Mouse (Mus musculus): ENCODE data around the gene Gm38392. TPM values are rescaled to one million over a fixed set of nuclear protein-coding genes. Genes with fewer than 3 reads are reported as not detected.

Gene Gm38392
- polyA plus RNA-seq, 1 experiment from 2014 or later, result 0.33 TPM

DNA sequence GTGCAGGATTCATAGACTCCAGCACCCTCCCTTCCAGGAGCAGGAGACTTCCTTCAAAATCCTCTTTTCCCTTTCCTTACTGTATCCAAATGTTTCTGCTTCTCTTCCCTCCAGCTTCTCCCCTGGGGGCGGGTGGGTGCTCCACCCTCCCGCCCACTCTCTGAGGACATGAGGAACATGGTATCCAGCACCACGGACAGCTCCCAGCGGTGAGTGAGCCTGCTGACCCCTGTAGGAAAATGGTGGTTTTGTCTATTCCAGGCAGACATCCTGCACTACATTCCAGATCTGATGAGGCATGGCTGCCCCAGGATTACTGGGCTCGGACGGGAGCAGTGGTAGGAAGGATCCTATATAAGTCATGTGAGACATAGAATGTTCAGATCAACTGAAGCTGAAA, 66.2 kb downstream of the Gm38392 start:
- Histone ChIP-seq H3K9ac (peak overlapping the region; percentile 98), H3K27me3 (peaks cover 34% of the 10 kb centered on the region), H3K36me3 (peaks cover 59% of the 10 kb centered on the region), H3K4me3 (peak overlapping the region; percentile 82; the same call in 1 of the 2 replicates), H3K27ac (replicated peaks) (peak overlapping the region; percentile 98), H3K4me1 (replicated peaks) (peaks cover 94% of the 10 kb centered on the region), H3K4me2 (peak overlapping the region; percentile 88), H3K9me3 (no peaks in the 10 kb centered on the region)
- WGBS, result 2% methylated on average over 6 of the region's 6 CpGs
- ATAC-seq (ENCODE audit: low read depth), result no peak

GRCm38 (mm10) chr3:88219940-88220339, 67.1 kb downstream of the Gm38392 start:
- peak overlapping the region; percentile 88 for H3K4me2 ChIP-seq
- peak overlapping the region; percentile 98 for H3K9ac ChIP-seq
- peaks cover 58% of the 10 kb centered on the region for H3K36me3 ChIP-seq
- H3K27me3 ChIP-seq, result peaks cover 34% of the 10 kb centered on the region
- peak overlapping the region; percentile 98 for H3K27ac ChIP-seq (replicated peaks)
- peak overlapping the region; percentile 82 for H3K4me3 ChIP-seq
- no peak for ATAC-seq (ENCODE audit: low read depth)
- 8% methylated on average over 9 of the region's 9 CpGs for WGBS
- H3K4me1 ChIP-seq (replicated peaks), result peaks cover 94% of the 10 kb centered on the region
- no peaks in the 10 kb centered on the region for H3K9me3 ChIP-seq

GRCm38 (mm10) chr3:88217679-88218078, 69.3 kb downstream of the Gm38392 start:
- Histone ChIP-seq H3K27ac (replicated peaks) (peak overlapping the region; percentile 98), H3K4me1 (replicated peaks) (peaks cover 87% of the 10 kb centered on the region), H3K9ac (peak overlapping the region; percentile 98), H3K4me3 (peak overlapping the region; percentile 82), H3K36me3 (peaks cover 41% of the 10 kb centered on the region), H3K9me3 (no peaks in the 10 kb centered on the region), H3K27me3 (peaks cover 39% of the 10 kb centered on the region), H3K4me2 (peak overlapping the region; percentile 88)
- 14% methylated on average over 1 of the region's 2 CpGs for WGBS
- ATAC-seq (ENCODE audit: low read depth), result no peak

DNA sequence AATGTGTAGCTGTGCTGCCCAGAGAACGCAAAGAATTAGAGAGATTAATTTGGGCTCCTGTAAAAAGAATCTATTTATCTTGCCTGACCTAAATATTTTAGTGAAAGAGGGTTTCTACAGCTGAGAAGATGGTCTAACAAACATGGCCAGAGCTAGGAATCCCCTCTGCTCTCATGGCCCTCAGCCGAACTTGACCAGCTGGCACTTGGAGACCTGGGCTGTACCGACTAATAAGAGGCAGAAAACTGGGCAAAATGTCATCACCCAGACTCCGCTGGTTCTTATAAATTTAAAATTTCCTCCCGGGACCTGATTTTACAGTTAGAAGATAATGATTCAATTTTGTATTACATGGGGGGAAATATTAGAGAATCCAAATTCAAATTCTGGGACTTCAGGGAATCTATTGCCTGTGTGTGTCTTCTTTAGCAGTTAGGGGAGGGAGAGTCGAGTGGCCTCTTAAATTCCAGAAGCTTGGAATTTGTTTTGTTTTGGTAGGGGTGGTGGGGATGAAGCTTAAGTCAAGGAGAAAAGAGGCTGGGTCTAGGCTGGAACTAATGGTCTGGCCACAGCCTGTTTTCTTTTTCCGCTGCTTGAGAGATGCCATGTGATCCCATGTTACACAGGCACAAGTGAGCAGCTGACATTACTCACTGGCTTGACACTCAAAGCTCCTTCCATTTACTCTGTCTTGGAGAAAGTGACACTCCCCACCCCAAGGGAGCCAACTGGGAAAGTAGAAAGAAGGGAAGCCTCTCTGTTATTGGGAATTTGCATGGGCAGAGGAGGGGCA, 70.3 kb downstream of the Gm38392 start:
- Histone ChIP-seq H3K4me2 (peak overlapping the region; percentile 88), H3K27me3 (peaks cover 48% of the 10 kb centered on the region), H3K9ac (peak overlapping the region; percentile 98), H3K36me3 (peaks cover 36% of the 10 kb centered on the region), H3K4me3 (peak overlapping the region; percentile 82), H3K9me3 (no peaks in the 10 kb centered on the region), H3K4me1 (replicated peaks) (peaks cover 86% of the 10 kb centered on the region), H3K27ac (replicated peaks) (peak overlapping the region; percentile 98)
- WGBS, result 4% methylated on average over 7 of the region's 7 CpGs
- ATAC-seq (ENCODE audit: low read depth), result no peak

DNA sequence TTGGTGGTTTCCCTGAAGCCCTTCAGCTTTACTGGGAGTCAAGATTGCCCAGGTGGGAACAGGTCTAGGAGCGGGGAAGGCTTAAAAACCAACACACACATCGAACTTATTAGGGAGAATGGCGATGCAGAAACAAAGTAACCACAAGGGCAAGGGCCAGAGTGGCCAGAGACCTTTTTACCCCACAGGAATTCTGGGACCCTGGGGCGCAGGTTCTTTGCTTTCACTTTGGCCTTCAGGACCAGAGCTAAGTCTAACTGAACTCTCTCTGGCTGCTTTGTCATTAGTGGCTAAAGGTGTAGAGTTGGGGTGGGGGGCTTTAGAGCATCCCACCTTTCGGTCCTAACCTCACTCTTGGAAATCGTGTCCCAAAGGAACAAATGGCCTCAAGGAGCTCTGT, 70.9 kb downstream of the Gm38392 start:
- Histone ChIP-seq H3K4me2 (peak overlapping the region; percentile 88), H3K27ac (replicated peaks) (peak overlapping the region; percentile 98), H3K4me3 (peak overlapping the region; percentile 82), H3K9me3 (no peaks in the 10 kb centered on the region), H3K27me3 (peaks cover 54% of the 10 kb centered on the region), H3K9ac (peak overlapping the region; percentile 98), H3K36me3 (peaks cover 30% of the 10 kb centered on the region), H3K4me1 (replicated peaks) (peaks cover 86% of the 10 kb centered on the region)
- no peak for ATAC-seq (ENCODE audit: low read depth)
- WGBS, result 3% methylated on average over 6 of the region's 6 CpGs

DNA sequence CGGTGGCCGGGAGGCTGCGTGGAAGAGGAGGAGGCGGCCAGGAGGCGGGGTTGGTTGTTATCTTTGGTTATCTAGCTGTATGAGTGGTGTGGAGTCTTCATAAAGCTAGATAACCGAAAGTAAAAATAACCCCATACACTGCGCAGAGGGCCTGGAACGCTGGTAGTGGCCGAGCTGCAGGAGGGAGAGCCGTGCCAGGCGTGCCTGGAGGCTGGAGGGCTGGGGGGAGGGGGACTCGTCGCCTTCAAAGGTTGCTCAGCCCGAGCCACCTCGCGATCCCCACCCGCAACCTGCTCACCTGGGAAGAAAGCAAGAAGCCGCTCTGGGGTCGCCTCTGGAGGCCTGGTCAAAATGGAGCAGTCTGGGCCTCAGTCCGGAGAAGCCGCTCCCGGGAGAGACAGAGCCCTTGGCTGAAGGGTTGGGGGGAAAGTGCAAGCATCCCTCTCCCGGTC, 71.4 kb downstream of the Gm38392 start:
- Histone ChIP-seq H3K27ac (replicated peaks) (peak overlapping the region; percentile 98), H3K9me3 (no peaks in the 10 kb centered on the region), H3K27me3 (peaks cover 58% of the 10 kb centered on the region), H3K4me2 (peak overlapping the region; percentile 88), H3K9ac (peak overlapping the region; percentile 98), H3K4me3 (peak overlapping the region; percentile 82), H3K36me3 (peaks cover 28% of the 10 kb centered on the region), H3K4me1 (replicated peaks) (peaks cover 86% of the 10 kb centered on the region)
- under 1% methylated on average over 22 of the region's 23 CpGs for WGBS
- ATAC-seq (ENCODE audit: low read depth), result no peak

DNA sequence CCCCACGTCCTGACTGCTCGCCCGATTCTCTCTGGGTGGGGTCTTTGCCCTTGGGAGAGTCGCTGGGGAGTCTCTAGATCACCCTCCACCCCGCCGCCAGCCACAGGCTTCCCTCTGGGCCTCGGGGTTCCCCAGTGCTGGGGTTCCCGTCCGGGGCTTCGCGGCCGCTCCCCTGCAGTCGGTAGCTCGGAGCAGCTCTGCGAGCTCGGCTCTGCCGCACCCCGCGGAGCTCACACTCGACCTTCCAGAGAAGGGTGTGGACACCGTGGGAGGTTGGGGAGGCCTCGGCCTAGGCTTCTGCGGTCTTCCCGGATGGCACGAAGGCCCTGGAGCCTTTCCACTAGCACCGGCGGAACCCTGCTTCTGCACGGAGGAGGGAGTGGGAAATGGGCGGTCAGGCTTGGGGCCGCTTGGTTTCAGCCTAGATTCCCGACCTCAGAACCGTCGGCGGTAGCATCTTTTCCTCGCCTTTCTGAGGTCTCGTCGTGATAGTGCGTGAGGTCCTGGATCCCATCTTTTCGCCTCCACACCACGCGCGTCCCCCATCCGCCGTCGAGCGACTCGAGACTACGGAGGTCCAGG, 71.9 kb downstream of the Gm38392 start:
- Histone ChIP-seq H3K27me3 (peaks cover 58% of the 10 kb centered on the region), H3K4me1 (replicated peaks) (peaks cover 86% of the 10 kb centered on the region), H3K9me3 (no peaks in the 10 kb centered on the region), H3K4me3 (peak overlapping the region; percentile 82), H3K36me3 (peaks cover 22% of the 10 kb centered on the region), H3K9ac (peak overlapping the region; percentile 98), H3K4me2 (peak overlapping the region; percentile 88), H3K27ac (replicated peaks) (peak overlapping the region; percentile 98)
- 1% methylated on average over 48 of the region's 48 CpGs for WGBS
- ATAC-seq (ENCODE audit: low read depth), result peak; percentile 16; the same call in 1 of the 2 replicates

DNA sequence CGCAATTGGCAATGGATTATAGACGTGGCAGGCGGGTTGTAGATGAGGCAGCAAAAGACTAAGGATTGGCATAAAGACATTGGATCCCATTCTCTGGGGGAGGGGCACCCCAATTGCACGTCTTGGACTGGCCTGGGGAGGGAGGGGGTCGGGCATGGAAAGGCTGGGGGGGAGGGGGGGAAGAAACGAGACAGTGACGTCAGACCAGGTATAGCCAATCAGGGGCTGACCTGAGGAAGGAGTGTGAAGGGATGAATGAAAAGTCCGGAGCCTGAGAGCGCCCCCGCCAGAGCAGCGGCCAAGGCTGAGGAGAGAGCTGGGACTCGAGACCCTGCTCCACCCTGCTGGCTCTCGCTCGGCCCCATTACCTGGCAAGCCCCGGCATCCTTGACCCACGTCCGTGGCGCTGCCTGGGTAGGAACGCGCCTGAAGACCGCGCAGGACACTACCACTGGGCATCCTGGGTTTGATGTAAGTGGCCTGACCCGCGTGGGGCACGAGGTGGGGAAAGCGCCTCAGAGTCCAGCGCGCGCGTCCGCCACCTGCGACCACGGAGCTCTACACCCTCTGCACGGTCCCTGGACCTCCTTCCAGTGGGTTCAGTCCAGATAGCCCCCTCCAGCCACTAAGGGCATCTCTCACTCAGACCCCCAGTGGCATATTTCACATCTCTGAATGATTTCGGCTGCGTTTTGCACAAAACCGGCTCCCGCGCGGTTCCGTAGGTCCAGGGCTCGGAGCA, 72.6 kb downstream of the Gm38392 start:
- Histone ChIP-seq H3K27me3 (peaks cover 59% of the 10 kb centered on the region), H3K27ac (replicated peaks) (peak overlapping the region; percentile 98), H3K9ac (peak overlapping the region; percentile 98), H3K9me3 (no peaks in the 10 kb centered on the region), H3K36me3 (peaks cover 20% of the 10 kb centered on the region), H3K4me1 (replicated peaks) (peaks cover 84% of the 10 kb centered on the region), H3K4me3 (peak overlapping the region; percentile 82), H3K4me2 (peak overlapping the region; percentile 88)
- peak; percentile 88 for ATAC-seq (ENCODE audit: low read depth)
- 1% methylated on average over 42 of the region's 42 CpGs for WGBS

GRCm38 (mm10) chr3:88213019-88213418, 74.0 kb downstream of the Gm38392 start:
- Histone ChIP-seq H3K4me3 (peak overlapping the region; percentile 82), H3K36me3 (peaks cover 20% of the 10 kb centered on the region), H3K27me3 (peaks cover 58% of the 10 kb centered on the region), H3K4me2 (peak overlapping the region; percentile 88), H3K4me1 (replicated peaks) (peaks cover 71% of the 10 kb centered on the region), H3K27ac (replicated peaks) (peak overlapping the region; percentile 98), H3K9ac (peak overlapping the region; percentile 98), H3K9me3 (no peaks in the 10 kb centered on the region)
- WGBS, result 12% methylated on average over 2 of the region's 2 CpGs
- ATAC-seq (ENCODE audit: low read depth), result no peak

DNA sequence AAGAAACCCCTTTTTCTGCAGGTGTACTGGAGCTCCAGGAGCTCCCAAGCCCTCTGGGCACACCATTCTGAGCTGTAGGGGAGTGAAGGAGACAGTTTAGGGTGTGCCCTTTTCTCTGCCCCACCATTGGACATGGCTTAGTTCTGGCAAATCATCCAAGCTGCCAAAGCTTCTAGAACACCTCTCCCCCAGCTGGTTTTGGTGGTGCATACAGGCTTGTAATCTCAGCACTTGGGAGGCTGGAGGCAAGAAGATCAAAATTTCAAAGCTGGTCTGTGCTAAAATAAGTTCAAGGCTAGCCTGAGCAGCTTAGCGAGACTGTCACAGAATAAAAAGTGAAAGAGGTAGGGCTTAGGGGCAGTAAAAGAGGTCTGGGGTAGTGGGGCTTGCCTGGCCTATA, 74.7 kb downstream of the Gm38392 start:
- Histone ChIP-seq H3K4me2 (peak overlapping the region; percentile 88), H3K27me3 (peaks cover 58% of the 10 kb centered on the region)

GRCm38 (mm10) chr3:88210918-88211317, 76.1 kb downstream of the Gm38392 start:
- Histone ChIP-seq H3K27ac (replicated peaks) (peak overlapping the region; percentile 98), H3K9me3 (no peaks in the 10 kb centered on the region), H3K4me2 (peak overlapping the region; percentile 88), H3K36me3 (peaks cover 17% of the 10 kb centered on the region), H3K27me3 (peaks cover 56% of the 10 kb centered on the region), H3K9ac (peak overlapping the region; percentile 98), H3K4me1 (replicated peaks) (peaks cover 66% of the 10 kb centered on the region), H3K4me3 (peak overlapping the region; percentile 82)
- 9% methylated on average over 2 of the region's 2 CpGs for WGBS
- no peak for ATAC-seq (ENCODE audit: low read depth)

More for the DNA sequence above, 74.7 kb downstream of the Gm38392 start:
- Histone ChIP-seq H3K9me3 (no peaks in the 10 kb centered on the region), H3K4me3 (peak overlapping the region; percentile 82), H3K9ac (peak overlapping the region; percentile 98), H3K36me3 (peaks cover 20% of the 10 kb centered on the region), H3K4me1 (replicated peaks) (peaks cover 66% of the 10 kb centered on the region), H3K27ac (replicated peaks) (peak overlapping the region; percentile 98)
- 0% methylated on average over 1 of the region's 1 CpGs for WGBS
- no peak for ATAC-seq (ENCODE audit: low read depth)
